Mouse (Mus musculus) testis, postnatal 14 days (tissue): Measurements from ENCODE around the gene Ankef1.

ENCODE experiments used
- DNase-seq: peaks from one replicate; pipeline ENCODE4 v3.0.0; 2021; ENCODE audit warnings: low spot score

The Ankef1 gene

DNA sequence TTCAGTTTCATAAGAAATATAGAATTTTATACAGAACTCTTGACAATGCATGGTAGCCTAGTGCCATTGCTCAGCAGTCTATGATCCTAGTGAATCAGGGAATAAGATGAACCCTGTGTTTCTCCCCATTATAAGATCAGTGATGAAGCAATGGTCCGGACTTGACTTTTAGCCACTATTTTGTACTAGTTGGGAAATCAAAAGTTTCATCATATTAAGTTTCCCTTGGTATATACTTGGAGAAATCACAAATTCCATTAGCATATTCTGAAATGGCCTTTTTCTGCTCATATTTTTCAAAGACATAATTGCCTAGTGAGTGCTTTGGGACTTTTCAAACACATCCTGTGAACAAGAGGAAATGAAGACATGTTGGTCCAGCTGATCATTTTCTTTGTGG, at the start of gene Ankef1:
Gene Ankef1, plus strand, starts transcription at position 260 of the 400 bp plus-strand sequence.
- DNase-seq: no peak

GRCm38 (mm10) chr2:136456468-136456867, 45.2 kb upstream of the Ankef1 start:
- DNase-seq: no peak

DNA sequence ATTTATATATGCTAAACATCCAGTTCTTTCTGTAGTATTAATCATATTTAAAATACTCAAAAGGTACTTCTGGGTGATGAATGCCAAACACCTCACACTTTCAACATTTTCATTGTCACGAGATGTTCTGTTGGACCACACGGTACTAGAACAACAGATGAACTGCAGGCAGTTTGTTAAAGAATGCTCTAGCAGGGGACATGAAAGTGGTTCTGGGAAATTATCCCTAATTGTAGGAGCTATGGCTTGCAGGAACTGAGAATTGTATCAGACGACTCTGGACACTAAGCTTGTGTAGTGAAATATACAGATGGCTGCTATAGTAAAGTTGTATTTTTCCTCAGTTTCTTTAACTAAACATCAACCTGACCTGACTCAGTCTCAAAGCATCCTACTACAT, 44.8 kb upstream of the Ankef1 start:
- no peak for DNase-seq

- DNase-seq: no peak
Measured at GRCm38 (mm10) chr2:136477656-136478055, 24.1 kb upstream of the Ankef1 start.

GRCm38 (mm10) chr2:136482269-136482668, 19.4 kb upstream of the Ankef1 start:
- no peak for DNase-seq

- no peak for DNase-seq
Measured at GRCm38 (mm10) chr2:136483058-136483457, 18.7 kb upstream of the Ankef1 start.

GRCm38 (mm10) chr2:136484955-136485354, 16.8 kb upstream of the Ankef1 start:
- no peak for DNase-seq

DNA sequence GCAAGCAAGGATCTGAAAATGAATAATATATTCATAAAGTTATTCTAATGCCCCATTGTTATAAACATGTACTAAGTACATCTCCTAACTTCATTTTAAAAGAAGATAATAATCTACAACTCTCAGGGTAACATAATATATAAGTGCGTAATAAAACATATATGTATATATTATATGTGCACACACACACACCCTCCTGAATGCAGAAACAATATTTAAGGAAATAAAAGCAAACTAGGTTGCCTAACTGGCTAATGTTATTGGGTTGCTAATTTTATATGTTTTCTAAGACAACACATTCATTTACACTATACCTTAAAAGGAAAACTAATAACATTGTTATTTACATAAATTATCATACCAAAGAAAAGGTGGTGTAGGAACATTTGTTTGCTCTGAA, 16.3 kb upstream of the Ankef1 start:
- no peak for DNase-seq

DNA sequence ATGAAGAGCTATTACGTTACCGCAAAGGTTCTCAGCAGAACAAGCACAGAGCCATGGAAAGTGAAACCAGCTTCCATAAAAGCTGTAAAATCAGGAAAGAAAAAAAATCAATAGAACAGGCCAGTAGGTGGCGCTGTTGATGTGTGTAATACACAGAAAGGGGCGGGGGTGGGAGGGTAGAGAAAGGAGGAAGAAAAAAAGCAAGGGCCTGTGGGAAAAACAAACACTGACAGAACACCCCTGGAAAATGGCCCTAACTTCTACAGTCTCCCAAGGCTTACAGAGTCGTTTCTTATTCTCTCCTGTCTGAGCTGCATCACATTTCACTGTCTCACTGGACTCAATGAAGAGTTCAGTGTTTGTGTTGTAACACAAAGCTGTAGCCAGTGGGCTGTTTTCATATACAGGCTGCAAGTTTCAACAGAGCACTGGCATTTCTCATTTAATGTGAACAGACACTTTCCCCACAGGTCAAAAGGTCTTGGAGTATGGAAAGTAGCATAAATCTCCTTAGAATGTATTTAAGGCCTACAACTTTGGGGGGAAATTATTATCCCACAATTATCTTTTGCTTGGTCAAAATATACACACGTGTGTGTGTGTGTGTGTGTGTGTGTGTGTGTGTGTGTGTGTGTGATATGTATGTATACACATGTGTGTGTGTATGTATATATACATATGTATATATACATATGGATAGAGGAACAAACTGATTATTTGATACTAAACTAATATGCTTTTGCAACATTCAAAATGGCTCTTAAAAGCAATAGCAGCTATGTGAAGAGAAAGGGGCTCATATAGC, 15.7 kb upstream of the Ankef1 start:
- peak; percentile 21 for DNase-seq

- DNase-seq: no peak
Measured at GRCm38 (mm10) chr2:136486986-136487385, 14.7 kb upstream of the Ankef1 start.

DNA sequence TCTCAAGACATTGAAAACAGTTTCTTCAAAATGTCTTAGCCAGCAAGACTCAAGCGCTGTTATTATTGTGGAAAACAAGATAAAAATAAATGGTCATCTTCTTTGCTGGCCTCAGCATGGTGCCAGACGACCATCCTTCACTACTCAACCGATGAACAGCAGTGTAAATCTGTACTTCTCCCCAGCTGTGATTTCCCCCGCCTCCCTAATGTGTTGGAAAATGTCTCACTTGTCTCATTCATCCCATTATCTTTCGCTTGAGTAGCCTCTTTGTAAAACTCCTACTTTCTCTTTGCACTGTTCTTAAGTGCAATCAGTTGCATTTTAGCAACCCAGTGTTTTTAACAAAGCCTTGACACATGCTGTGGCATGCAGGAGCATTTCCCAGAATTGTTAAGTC, 9.4 kb downstream of the Ankef1 start:
- no peak for DNase-seq

DNA sequence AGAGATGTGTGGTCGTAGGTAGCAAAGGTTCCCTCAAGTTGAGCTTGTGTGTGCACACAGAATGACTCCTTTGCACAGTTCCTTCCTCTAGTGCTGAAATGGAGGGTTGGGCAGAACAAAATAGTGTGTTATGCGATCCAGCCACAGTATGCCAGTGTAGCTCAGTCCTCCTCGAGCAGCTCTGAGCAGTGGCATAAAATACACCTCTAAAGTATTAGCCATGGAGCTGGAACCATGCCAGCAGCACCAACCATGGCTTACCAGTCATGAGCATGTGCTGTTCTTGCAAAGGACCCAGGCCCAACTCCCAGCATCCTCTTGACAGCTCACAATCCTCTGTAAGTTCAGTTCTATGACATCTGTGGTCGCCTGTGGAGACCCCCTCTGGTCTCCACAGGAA, 10.0 kb downstream of the Ankef1 start:
- DNase-seq: no peak

GRCm38 (mm10) chr2:136512802-136513201, 11.1 kb downstream of the Ankef1 start:
- DNase-seq: no peak

- DNase-seq: no peak
Measured at GRCm38 (mm10) chr2:136513806-136514205, 12.1 kb downstream of the Ankef1 start.

DNA sequence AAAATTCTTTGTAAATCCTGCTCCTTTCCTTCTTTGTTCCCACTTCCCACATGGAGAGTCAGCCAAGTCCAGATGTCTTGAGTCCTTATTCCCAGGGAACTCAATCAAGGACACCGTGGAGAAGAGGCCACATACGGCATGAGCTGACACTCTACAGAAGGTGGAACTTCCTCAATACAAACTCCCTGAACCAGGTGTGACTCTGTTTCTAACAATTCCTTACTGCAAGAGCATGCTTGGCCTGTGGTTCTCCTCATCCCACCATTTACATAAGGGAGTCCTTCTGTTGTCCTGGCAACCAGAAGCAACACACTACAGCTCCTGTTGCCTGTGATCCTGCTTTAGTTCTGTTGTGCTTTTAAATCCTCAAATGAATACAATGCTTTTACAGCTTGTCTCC, 13.8 kb downstream of the Ankef1 start:
- DNase-seq: no peak

GRCm38 (mm10) chr2:136528937-136529336, 27.2 kb downstream of the Ankef1 start:
- DNase-seq: no peak

DNA sequence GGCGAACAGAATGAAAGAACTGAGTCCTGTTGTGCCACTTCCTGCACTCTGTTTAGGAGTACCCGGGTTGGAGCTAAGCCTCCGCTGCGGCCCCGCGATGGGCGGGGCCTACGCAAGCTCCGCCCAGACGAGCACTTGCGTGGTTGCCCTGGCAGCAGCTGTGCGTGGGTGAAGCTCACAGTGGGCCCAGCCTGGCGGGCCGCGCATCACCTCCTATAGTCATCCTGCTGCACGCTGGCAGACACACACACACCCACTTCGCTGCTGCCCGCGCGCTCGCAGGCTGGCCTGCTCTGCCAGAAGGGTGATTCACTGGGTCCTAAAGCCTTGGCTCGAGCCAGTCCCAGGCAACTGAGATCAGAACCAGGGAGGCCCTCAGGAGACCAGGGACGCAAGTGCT, 30.3 kb downstream of the Ankef1 start:
- peak; percentile 84 for DNase-seq

DNA sequence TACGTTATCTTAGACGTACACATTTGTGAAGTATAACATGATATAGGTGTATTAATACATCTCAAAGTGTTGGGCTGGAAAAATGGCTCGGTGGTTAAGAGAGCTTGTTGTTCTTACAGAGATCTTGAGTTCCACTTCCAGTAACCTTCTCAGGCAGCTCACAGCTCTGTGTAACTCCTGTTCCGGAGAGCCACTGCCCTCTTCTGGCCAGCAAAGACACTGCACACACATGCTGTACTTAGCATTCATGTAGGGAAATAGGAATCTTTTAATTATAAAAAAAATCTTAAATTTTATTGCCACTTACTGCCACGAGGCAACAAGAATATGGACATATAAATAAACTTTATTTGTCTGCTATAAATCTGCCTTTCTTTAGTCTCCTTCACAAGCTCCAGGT, 56.3 kb downstream of the Ankef1 start:
- DNase-seq: no peak

- DNase-seq: no peak
Measured at GRCm38 (mm10) chr2:136562336-136562735, 60.6 kb downstream of the Ankef1 start.

DNA sequence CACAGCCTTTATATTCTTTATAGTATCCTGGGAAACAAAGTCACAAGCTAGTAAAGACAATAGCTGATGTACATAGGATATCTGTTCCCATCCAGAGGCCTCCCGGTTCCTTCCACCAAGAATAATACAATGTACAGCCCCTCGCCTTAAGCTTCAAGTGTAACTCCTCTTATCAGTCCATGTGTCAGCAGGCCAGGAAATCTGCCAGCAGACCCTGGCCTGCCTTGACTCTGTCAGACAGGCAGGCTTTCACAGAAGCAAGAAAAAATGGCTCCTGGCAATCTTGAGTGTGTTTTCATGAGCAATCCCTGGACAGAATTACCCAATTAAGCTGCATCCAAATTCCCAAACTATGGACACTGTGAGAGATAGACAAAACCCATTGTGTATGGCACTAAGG, 69.1 kb downstream of the Ankef1 start:
- no peak for DNase-seq

- no peak for DNase-seq
Measured at GRCm38 (mm10) chr2:136582762-136583161, 81.1 kb downstream of the Ankef1 start.

- no peak for DNase-seq
Measured at GRCm38 (mm10) chr2:136588811-136589210, 87.1 kb downstream of the Ankef1 start.

GRCm38 (mm10) chr2:136596451-136596850, 94.7 kb downstream of the Ankef1 start:
- no peak for DNase-seq

DNA sequence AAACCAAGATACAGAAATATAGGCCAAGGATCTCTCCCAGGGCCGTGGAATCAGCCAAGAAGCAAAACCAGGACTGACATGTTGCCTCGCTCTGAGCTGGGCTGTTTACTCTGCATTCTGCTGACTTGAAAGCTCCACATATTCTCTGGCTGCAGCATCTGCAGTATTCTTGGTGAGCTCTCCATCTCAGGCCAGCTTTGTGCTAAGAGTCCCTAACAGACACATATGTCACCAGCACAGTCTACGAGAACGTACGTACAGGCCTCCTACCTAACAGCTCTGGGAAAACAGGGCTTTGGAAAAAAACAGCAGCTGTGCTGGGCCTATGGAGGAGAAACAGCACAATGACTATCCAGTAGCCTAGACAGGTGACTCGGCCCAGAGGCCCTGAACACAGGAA, 97.0 kb downstream of the Ankef1 start:
- DNase-seq: no peak
